Mouse (Mus musculus) cerebral cortex, adult 2 months (tissue): Measurements from ENCODE around the gene Gpam.

Source experiments
- WGBS: fragments of 180-500 bp; shearing (Covaris S2); methylation state at CpG from one replicate; pipeline ENCODE4 v1.1.7; 2018; 5-methylcytosine and 5-hydroxymethylcytosine counted together

Gene Gpam

GRCm38 (mm10) chr19:55061447-55061901 is 65.6 kb downstream of the Gpam start:
- 2% methylated on average over 14 of the region's 14 CpGs for whole genome bisulfite sequencing

DNA sequence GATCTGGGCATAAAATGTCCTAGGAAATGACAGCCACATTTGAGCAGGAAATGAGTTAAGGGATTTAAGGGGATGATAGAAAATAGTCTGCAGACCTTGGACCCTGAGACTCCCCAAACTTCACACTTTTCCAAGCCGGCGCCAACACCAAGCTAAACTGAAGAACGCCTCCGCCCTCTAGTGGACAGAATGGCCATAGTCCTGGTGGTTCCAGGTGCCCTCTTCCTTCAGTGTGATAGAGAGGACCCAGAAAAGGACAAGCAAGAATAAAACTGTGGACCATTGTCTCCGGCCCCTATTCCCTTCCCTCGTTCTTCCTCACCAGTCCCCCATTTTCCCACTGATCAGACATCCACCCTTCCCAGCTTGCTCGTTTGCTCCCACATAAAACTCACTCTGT is 66.1 kb downstream of the Gpam start:
- WGBS, result 3% methylated on average over 7 of the region's 7 CpGs

DNA sequence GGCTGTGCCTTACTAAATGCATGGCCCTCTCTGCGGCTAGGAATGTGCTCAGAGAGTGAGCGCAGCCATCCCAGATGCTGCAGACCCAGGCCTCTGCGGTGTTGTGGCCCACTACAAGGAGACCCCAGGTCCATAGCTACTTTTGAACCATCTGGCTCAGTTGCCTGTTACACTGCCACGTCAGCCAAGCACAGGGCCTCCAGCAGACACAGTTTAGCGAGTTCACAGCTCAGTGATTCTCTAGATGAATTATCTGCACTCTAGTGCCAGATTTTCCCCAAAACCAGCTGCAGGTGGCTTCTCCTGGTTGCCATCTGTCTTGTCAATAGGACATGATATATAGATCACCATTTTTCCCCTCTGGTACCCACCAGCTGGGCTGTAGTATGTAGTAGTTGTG is 69.6 kb downstream of the Gpam start:
- WGBS, result 81% methylated on average over 5 of the region's 5 CpGs

GRCm38 (mm10) chr19:55055634-55056269 is 71.3 kb downstream of the Gpam start:
- 90% methylated on average over 10 of the region's 10 CpGs for WGBS

DNA sequence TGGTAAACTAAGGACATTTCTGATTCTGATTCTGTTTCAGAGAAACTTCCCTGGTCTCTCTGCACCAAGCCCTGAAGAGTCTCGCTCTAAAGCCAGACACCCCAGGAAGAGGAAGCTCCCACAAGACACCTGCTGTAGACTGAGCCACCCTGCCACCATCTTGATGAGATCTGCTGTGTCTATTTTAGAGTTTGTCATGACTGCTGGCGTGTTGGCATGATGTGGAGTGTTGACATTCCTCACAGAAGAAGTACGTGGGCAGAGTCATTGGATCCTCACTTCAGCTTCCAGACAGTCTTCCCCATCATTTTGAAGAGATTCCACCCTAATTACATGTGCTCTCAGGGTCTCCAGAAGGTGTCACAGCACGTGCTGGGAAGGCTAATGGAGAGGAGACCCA is 73.9 kb downstream of the Gpam start:
- 60% methylated on average over 4 of the region's 4 CpGs for WGBS

DNA sequence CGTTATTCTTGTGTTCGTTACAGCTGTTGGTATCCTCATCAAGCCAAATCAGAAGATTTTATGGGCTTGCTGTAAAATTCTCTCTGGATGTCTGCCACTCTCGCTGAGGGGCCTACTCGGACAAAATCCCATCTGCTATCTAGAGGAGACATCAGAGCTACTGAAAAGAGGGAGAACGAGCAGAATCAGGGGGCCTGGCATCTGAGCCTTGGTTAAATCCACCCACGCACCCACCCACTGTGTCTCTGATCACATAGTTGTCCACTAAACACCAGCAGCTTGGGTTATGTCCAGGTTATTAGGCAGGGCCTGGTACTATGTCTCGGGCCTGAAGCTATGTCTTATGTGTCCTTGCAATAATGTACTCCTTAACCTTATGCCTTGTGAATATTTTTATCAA is 89.6 kb downstream of the Gpam start:
- WGBS, result 57% methylated on average over 7 of the region's 7 CpGs

- WGBS, result 44% methylated on average over 1 of the region's 1 CpGs
Measured at GRCm38 (mm10) chr19:55018872-55019271, 108.2 kb downstream of the Gpam start.
